Mouse (Mus musculus) thymus, adult 18-20 months (tissue): ENCODE data around the gene Hes6.

Source experiments
- DNase-seq, 2 experiments: peaks; one replicate each; pipeline ENCODE4 v3.0.0; 2022; ENCODE audit warnings: mixed read lengths in 2 of 2

Gene Hes6

DNA sequence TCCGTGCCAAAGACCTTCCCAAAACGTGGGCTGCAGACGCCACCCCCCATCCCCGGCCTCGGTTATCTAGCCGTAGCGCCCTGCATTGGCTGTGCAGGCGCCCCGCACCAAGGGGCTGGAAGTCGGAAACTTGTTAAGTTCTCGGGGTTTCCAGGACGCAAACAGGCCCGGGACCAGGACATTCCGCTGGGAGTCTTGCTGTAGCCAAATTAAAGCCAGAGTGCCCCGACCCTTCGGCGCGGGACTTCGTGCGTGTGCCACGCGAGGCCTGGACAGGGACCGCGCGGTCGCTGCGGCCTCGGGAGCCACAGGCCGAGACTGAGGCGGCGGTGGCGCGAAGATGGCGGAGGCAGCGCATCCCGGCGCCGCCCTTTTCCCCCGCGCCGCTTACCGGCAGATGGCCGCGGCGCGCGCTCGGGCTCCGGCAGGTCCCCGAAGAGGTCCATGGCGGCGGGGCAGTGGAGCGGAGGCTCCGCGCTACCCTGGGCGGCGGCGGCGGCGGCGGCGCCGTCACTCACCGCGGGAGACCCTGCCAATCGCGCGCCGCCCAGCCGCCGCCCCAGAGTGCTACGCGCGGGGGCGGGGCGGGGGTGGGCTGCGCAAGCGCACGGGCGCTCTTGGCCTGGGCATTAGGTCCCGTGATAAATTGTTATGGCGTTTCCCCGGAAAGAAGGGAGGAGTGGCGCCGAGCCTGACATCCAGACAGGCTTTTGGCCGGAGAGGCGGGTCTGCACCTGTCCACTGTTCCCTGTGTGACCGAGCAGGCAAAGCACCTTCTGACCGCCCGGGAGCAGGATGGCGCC is 15.4 kb downstream of the Hes6 start, which contains the start of gene Ilkap:
Gene Ilkap (minus strand): TSS at position 556 of the 803 bp plus-strand sequence.
- peak; percentile 62 to 71 for DNase-seq

DNA sequence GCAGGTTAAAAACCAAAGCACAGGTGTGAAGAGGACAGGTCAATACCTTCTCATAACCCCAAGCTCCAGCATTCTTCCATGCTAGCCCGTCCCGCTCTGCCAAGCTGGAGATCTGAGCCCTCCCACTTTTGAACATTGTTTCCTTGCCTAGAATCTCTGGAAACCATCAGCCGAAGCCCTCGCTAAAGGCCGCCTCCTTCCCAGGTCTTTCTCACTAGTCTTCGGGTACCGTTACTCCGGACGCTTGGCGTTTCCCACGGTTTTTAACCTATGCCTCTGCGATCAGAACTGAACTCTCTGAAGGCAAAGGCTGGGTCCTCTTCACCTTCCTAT is 15.9 kb downstream of the Hes6 start:
- DNase-seq = no peak

DNA sequence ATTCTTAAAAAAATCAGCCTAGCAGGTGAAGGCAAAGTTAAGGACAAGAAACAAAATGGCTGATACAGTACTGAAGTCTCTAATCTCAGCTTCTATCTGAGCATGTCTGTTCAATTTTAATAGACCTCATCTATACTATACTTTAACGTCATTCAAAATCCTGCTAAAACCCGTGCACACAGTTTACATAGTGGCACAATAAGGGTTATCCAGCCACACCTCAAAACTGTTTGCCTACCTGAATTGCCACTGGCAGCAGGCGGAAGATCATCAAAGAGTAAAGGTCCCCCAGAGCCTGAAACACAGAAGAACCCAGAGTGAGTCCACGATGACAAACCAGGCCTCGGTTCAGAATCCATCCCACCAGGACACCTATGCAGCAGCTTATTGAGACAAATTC is 23.5 kb downstream of the Hes6 start:
- DNase-seq = no peak

DNA sequence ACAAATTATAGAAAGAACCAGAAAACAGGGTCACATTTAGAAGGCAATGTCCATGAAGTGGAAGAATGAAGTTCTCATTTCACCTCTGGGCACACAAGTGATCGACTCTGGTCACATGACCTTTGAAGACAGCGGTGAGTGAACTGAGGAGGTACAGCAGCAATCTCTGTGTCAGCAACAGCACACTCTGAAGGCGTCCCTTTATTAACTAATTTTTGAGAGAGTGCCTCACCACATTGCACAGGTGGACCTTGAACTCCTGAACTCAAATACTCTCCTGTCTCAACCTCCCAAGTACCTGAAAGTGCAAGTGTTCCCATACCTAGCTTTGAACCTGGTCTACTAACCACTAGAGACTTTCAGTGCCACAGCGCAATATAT is 32.8 kb downstream of the Hes6 start:
- no peak for DNase-seq

DNA sequence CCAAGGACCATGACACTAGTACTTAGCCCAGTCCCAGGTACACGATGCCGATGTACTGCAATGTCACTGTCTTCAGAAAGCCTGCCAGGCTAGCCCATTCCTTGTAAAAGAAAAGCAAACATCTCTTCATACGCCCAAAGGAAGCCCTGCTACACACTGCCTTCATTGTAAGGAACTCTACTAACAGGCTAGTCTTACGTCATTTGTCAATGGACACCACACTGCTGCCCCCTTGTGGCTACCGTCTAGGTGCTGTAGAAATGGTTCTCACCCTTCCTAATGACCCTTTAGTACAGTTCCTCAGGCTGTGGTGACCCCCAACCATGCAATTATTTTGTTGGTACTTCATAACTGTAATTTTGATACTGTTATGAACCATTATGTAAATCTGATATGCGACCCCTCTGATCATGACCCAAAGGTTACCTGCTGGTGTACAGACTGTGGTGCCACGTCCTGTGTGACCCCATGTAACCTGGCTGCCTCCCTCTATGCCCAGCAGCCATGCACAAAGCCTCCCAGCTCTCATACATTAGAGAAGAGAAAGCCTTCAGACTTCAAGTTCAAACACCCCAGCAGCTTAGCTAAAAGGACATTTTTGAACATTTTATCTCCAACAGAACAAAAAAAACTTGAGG is 33.3 kb downstream of the Hes6 start:
- no peak for DNase-seq

DNA sequence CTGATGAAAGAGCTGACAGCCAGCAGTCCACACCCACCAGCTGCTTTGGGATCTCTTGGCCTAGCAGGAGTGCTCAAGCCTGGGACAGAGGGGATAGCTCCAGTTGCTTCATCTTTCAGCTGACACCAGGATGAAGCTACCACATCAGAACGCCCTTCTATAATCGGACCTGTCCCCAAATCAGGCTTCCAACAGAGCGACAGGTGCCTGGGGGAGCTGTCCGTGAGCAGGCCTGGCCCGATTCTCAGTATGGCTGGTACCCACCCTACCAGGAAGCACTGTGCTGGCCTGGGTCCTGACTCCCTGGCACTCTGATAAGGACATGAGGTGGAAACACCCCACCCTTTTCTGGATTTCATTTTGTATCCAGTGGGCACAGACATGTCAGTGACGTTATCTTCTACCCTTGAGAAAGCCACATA is 40.4 kb downstream of the Hes6 start:
- DNase-seq = no peak

DNA sequence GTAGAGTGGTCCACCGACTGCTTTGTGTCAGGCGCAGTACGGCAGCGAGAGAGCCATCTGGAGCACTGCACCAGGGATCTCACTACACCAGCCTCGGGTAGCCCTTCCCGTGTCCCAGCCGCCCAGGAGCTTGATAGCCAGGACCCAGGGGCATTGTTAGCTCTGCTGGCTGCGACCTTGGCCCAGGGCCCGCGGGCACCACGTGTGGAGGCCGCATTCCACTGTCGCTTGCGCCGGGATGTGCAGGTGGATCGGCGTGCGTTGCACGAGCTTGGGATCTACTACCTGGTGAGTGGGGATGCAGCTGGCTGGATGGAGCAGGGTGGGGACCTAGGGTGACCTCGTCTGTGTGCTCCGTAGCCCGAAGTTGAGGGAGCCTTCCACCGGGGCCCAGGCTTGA is 43.8 kb downstream of the Hes6 start:
- no peak for DNase-seq

DNA sequence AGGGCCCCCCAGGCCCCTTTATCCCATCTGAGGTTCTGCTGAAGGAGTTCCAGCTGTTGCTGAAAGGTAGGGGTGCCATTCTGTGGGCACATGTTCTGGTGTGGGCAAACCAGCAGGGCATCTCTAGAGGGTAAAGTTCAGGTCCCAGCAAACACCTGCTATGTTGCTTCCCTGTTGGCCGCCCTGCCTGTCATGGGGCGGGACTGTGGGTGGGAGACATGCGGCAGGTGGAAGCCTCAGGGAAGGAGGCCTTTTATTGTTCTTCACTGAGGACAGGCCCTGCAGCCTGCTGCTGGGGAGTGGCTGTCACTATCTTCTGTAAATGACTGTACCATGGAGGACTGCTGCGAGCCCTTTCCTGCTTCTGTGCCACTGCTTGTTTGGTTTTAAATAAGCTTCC is 44.4 kb downstream of the Hes6 start:
- no peak for DNase-seq

DNA sequence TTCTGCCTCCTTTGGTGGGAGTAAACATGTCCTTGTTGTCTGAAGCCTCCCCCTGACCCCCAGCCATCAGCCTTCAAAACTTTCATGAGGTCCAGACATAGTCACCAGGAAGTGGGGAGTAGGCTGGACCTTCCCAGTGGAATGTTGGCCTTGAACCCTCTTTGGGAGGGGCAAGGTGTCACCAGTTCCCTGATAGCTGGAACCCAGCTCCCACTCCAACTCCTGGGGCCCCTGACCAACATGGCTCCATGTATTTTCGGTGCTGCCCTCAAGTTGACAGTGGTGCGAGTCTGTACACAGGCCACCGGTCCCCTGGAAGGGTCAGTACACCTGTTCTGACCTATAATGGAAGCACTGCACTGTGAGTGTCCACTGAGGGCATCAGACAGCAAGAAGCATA is 46.5 kb downstream of the Hes6 start:
- no peak for DNase-seq

DNA sequence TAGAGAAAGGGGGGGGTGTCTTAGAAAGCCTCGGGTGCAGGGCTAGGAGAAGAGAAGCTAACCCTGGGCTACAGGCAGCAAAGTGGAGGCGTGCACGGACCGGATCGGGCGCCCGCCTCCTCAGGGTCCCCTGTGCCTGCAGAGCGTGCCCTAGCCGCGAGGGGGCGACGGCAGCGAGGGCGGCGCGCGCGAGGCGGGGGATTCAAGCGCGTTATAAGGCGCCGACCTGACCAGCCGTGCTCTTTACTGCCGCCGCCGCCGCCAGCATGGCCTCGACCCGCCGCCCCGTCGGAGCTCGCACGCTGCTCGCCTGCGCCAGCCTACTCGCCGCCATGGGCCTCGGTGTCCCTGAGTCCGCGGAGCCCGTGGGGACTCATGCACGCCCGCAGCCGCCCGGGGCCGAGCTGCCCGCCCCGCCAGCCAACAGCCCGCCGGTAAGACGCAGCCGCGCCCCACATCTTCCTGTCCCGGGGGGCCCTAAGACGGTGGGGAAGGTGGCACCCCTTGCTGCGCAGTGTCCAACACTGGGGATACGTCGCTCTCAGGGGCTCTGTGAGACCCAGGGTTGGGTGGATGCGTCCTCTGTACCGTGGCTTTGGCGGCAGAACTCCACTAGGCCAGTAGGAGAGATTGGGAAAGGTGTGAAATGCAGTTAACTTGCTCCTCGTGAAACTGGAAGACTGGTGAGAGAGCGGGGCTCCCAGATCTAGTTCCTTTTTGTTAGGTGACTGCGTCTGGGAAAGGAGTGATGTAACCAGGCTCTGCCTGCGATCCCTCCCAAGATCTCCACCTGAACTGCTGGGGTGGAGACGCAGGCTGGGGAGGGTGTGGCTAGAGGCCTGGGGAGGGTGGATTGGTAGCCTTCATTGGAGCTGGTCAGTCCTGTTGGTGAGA is 47.4 kb downstream of the Hes6 start, which contains the start of gene Erfe:
Gene Erfe (plus strand): TSS at position 216 of the 894 bp plus-strand sequence.
- peak; percentile 45 to 48 for DNase-seq

DNA sequence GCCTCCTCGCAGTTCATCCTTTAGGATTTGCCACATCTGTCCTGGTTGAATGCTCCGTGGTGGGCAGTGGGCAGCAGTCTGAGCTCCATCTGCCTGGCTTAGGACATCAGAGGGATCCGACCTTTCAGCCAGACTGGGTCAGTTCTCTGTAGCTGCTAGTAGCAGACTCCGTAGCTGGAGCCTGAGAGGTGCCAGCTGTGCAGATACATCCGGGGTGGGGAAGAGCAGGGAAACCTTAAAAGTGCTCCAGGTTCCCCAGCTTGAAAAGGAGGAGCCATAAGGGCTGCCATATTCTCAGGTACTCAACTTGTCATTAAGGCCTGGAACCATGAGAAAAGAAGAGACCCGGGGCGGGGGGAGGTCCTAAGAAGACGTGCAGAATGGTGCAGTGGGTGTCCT is 48.0 kb downstream of the Hes6 start:
- no peak for DNase-seq

DNA sequence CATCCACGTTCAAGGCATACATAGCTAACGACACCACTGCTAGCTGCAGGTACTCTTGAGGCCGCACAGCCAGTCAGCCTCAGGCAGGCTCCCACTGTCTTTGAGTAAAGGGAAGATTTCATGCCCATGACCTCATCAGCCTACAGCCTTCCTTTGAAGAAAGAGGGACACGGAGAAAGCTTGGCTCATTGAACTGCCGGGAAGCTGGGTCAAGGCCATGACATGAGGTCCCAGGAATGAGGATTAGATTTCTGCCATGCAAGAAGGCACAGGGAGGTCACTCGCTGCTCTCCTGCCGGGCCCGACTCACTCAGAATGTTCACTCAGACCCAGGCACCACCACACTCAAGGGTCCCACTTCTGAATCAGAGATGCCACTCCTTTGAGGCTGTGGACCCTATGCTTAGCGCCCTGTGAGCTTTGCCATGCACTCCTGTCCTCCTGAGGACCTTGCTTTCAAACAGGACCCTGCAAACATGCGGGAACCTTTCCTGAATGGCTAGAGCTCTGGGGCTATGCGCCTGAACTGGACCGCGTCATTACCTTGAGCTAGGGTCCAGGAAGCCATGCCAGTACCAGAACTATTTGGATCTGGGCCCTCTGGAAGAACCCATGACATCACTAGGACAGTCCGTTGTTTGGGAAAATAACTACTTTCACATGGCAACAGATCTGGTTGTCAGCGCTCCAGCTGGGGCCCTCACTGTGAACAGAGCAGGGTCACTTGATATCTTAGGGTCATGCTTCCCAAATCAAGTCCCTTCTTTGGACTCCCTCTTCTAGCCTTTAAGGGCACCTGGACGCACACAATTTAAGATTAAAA is 48.8 kb downstream of the Hes6 start:
- DNase-seq = no peak

DNA sequence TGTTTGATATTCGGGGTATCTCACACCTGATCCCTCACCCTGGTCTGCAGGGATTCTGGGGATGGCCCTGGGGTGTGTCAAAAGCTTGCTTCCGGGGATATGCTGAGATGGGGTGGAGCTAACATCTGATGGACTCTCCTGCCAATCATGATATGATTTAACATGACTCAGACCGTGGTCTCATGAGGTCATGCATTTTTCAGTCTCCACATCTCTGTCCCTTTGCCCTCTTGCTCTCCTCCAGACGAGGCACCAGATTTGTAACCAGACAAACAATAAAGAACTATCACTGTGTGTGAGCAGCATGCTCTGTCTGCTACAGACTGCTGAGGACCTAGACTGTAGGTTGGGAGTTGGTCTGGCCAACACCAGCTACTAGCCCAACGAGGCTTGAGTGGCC is 51.7 kb downstream of the Hes6 start:
- no peak for DNase-seq
